Mouse (Mus musculus) lung, postnatal 0 days (tissue): ENCODE measurements around the gene Nkx3-2.

Source experiments
- CTCF ChIP-seq: IDR thresholded peaks from 2 replicates; pipeline ENCODE4 v1.5.1; 2016; ENCODE audit warnings: antibody characterized with exemption, mild to moderate bottlenecking
- EP300 ChIP-seq: IDR thresholded peaks from 2 replicates; pipeline ENCODE4 v1.6.1; 2016; ENCODE audit warnings: antibody characterized with exemption, mild to moderate bottlenecking, control low read depth

DNA sequence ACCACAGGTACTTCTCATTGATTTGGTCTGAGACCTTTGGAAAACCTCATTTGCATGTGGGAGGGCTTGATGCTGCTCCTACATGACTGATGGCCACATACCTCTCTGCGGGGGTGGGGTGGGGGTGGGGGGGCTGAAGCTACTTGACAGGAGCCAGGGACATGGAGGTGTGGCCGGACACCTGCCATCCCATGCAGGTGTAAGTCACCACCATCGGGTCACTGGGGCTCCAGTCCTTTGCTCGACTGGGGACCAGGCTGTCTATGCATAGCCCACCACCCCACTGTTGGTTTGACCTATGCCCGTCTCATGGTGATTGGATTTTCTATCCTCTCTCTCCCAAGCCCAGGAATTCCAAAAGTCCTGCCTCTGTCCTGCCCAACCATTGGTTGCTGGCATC is 17.6 kb upstream of the Nkx3-2 start:
- no peak for TF ChIP-seq CTCF
- TF ChIP-seq EP300, result no peak
